Mouse (Mus musculus): ENCODE results near the gene Atf1.

DNA sequence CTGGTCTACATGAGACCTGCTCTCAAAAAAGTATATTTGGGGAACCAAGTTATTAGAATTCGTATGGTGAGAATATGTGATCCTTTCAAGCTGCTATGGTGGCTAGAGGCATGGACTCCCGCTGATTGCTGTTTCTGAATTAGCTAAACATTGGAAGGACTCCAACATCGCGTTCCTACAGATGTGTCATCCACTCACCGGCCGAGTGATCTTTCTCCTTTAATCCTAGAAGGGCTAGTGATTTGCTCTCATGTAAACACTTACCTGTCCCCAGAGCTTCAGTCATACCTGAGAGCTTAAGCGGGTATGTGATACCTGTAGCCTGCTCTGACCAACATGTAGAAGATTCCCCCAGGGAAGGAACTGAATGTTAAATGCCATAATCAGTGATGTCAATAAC, 6.7 kb upstream of the Atf1 start:
- TF ChIP-seq CTCF (IDR thresholded peaks at IDR 0.05; ENCODE audit: low read depth): no peak
- no peak for TF ChIP-seq EP300 (IDR thresholded peaks at IDR 0.05; ENCODE audit: low read depth)
